Mouse (Mus musculus): ENCODE data around the gene Wfdc3. TPM values are rescaled to one million over a fixed set of nuclear protein-coding genes. Genes with fewer than 3 reads are reported as not detected.

Wfdc3 gene
- polyA plus RNA-seq, 1 experiment, result 0.41 TPM

DNA sequence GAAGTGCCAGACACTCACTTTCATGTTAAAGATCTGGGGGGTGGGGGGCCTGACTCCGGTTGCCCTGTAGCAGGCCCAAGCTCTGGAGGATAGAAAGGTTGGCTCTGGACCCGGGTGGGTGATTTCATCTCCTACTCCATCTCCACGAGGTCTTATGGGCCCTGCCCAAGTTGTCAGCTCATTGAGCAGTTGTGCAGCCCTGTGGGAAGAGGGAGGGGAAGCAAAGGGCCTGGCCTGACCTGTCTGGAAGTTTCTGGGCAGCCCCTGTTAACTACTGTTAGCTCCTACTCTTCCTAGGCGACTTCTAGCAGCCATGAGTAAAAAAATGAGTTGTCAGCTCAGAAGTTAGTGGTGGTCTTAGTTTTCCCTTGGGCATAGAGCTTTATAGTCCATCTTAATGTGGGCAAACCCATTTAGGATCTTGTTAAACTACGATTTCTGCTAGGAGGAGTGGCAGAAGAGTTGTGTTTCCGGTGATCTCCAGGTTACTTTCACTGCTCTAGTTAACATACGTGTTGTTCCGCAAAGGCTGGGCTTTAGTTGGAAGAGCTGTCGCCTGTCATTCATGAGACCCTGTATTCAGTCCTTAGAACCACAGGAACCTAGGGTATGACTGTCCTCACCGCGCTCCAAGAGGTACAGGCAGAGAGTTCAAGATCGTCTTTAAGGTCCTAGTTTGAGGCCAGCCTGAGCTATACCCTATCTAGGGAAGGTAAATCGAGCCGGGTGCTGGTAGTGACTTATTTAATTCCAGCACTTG is 27.7 kb upstream of the Wfdc3 start:
- H3K4me2 ChIP-seq (ENCODE audit: low read depth), result no peak overlapping the region
- no peak overlapping the region for H3K4me3 ChIP-seq
- H3ac ChIP-seq (ENCODE audit: control insufficient read depth, insufficient read length), result no peak overlapping the region
- peaks cover 18% of the 10 kb centered on the region for H3K79me2 ChIP-seq (ENCODE audit: control insufficient read depth, insufficient read depth)
- peaks cover 7% of the 10 kb centered on the region for H3K36me3 ChIP-seq (ENCODE audit: control insufficient read depth, insufficient read depth)
- H3K27me3 ChIP-seq (ENCODE audit: control insufficient read depth, insufficient read depth, insufficient read length), result no peaks in the 10 kb centered on the region
- TF ChIP-seq TCF3 (IDR thresholded peaks at IDR 0.05; ENCODE audit: insufficient read length, low read depth), result no peak
- peak; percentile 53 for TF ChIP-seq POLR2AphosphoS2 (IDR thresholded peaks at IDR 0.05; ENCODE audit: insufficient read length, low read depth)

DNA sequence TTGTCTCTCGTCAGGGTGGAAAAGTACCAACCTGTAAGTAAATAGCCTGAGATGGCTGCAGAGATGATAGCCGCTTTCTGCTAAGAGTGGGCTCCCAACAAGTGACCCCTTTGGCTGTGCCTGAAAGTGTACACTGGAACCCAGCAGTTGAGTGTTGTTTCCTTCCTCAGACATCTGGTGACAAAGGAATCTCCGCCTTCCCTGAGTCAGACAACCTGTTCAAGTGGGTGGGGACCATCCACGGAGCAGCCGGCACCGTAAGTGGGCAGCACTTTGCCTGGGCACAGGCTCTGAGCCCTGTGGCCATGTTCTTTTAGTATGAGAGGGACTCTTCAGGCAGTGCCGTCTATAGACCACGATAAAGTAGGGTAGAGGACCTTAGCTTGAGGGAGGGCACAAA is 25.4 kb upstream of the Wfdc3 start:
- TF ChIP-seq SRF (IDR thresholded peaks at IDR 0.05; ENCODE audit: control insufficient read depth, insufficient read length, low read depth) (no peak), POLR2AphosphoS2 (IDR thresholded peaks at IDR 0.05; ENCODE audit: insufficient read length, low read depth) (no peak)
- Histone ChIP-seq H3K36me3 (ENCODE audit: control insufficient read depth, insufficient read depth) (peaks cover 10% of the 10 kb centered on the region), H3K4me3 (peak overlapping the region; percentile 80), H3K4me2 (ENCODE audit: low read depth) (peak overlapping the region; percentile 72), H3ac (ENCODE audit: control insufficient read depth, insufficient read length) (no peak overlapping the region), H3K27me3 (ENCODE audit: control insufficient read depth, insufficient read depth, insufficient read length) (no peaks in the 10 kb centered on the region), H3K79me2 (ENCODE audit: control insufficient read depth, insufficient read depth) (peaks cover 13% of the 10 kb centered on the region)

DNA sequence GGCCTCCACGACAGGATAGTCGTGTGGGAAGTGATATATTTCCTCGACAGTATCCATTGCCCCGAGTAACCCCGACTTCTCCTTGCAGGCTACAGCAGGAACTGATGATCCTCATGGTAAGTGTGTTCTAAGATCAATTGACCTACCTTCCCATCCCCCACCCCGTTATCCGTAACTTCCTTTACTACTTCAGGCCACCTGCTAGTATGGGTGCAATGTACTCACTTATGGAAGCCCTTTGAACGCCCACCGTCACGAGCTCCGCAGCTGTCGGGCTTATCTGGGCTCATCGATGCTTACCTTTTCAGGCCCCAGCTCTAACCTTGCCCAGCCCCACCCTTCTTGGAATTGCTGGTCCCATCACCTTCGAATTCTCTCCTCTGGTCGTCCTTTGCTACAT is 24.5 kb upstream of the Wfdc3 start:
- Histone ChIP-seq H3K36me3 (ENCODE audit: control insufficient read depth, insufficient read depth) (peaks cover 14% of the 10 kb centered on the region), H3K4me3 (peak overlapping the region; percentile 80), H3ac (ENCODE audit: control insufficient read depth, insufficient read length) (peak overlapping the region; percentile 1), H3K27me3 (ENCODE audit: control insufficient read depth, insufficient read depth, insufficient read length) (no peaks in the 10 kb centered on the region), H3K4me2 (ENCODE audit: low read depth) (peak overlapping the region; percentile 72), H3K79me2 (ENCODE audit: control insufficient read depth, insufficient read depth) (peaks cover 13% of the 10 kb centered on the region)
- TF ChIP-seq POLR2A (IDR thresholded peaks at IDR 0.05; ENCODE audit: insufficient read length, low read depth) (no peak), TCF12 (IDR thresholded peaks at IDR 0.05; ENCODE audit: insufficient read depth, poor library complexity, severe bottlenecking) (no peak), MYOD1 (IDR thresholded peaks at IDR 0.05; ENCODE audit: control insufficient read depth in 1 of 3, insufficient read length in 2 of 3, low read depth in 2 of 3) (no peak), MAX (IDR thresholded peaks at IDR 0.05; ENCODE audit: low read depth) (no peak), CEBPB (IDR thresholded peaks at IDR 0.05; ENCODE audit: insufficient read depth, poor library complexity, severe bottlenecking) (no peak)

DNA sequence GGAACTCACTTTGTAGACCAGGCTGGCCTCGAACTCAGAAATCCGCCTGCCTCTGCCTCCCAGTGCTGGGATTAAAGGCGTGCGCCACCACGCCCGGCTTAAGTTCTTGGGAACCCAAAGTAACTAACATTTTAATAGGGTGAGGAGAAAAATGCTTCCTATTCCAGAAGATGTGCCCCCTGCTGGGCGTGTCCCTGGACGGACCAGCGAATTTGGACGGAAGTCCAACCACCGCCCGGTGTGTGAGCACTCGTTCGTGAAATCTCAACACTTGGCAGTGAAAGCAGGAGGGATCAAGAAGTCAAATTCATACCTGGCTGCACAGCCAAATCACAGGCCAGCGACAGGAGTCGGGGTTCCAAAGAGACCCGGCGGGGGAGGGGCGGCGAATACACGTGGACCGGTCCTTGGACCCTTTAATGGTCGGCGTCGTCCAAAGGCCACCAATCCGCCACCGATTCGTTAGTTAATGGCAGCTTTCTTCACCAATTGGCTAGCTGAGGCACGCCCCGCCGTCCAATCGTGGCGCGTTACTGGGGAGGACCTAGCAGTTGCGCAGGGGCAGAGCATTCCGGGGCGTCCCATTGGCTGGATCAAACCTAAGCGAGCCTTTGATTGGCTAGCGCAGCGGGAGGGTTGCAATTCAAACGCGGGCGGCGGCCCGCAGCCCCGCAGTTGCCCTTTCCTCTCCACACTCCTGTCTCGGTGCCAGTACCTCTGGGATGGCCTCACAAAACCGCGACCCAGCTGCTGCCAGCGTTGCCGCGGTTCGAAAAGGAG is 23.7 kb upstream of the Wfdc3 start, which contains the start of gene Ube2c:
Gene Ube2c (plus strand): TSS at position 641 of the 780 bp plus-strand sequence.
- Histone ChIP-seq H3ac (ENCODE audit: control insufficient read depth, insufficient read length) (peak within 1 kb of the TSS; percentile 1), H3K36me3 (ENCODE audit: control insufficient read depth, insufficient read depth) (peaks cover 18% of the 10 kb centered on the region), H3K27me3 (ENCODE audit: control insufficient read depth, insufficient read depth, insufficient read length) (no peaks in the 10 kb centered on the region), H3K4me2 (ENCODE audit: low read depth) (peak within 1 kb of the TSS; percentile 79), H3K4me3 (peak within 1 kb of the TSS; percentile 80), H3K79me2 (ENCODE audit: control insufficient read depth, insufficient read depth) (peaks cover 13% of the 10 kb centered on the region)
- TF ChIP-seq E2F4 (IDR thresholded peaks at IDR 0.05; ENCODE audit: insufficient read depth), result peak; percentile 97
- peak; percentile 92 for TF ChIP-seq POLR2AphosphoS2 (IDR thresholded peaks at IDR 0.05; ENCODE audit: insufficient read length, low read depth)
- peak; percentile 59 for TF ChIP-seq POLR2A (IDR thresholded peaks at IDR 0.05; ENCODE audit: insufficient read length, low read depth)
- no peak for TF ChIP-seq USF1 (IDR thresholded peaks at IDR 0.05; ENCODE audit: low read depth)
- TF ChIP-seq MYOG (IDR thresholded peaks at IDR 0.05; ENCODE audit: control insufficient read depth in 1 of 3, insufficient read depth in 1 of 3, insufficient read length in 2 of 3, low read depth in 2 of 3), result peak in 1 of 3 experiments; percentile 48
- no peak for TF ChIP-seq CEBPB (IDR thresholded peaks at IDR 0.05; ENCODE audit: insufficient read depth, poor library complexity, severe bottlenecking)
- peak in 1 of 3 experiments; percentile 17 for TF ChIP-seq MYOD1 (IDR thresholded peaks at IDR 0.05; ENCODE audit: control insufficient read depth in 1 of 3, insufficient read length in 2 of 3, low read depth in 2 of 3)
- no peak for TF ChIP-seq REST (IDR thresholded peaks at IDR 0.05; ENCODE audit: insufficient read depth, insufficient read length)
- peak; percentile 35 for TF ChIP-seq SRF (IDR thresholded peaks at IDR 0.05; ENCODE audit: control insufficient read depth, insufficient read length, low read depth)

DNA sequence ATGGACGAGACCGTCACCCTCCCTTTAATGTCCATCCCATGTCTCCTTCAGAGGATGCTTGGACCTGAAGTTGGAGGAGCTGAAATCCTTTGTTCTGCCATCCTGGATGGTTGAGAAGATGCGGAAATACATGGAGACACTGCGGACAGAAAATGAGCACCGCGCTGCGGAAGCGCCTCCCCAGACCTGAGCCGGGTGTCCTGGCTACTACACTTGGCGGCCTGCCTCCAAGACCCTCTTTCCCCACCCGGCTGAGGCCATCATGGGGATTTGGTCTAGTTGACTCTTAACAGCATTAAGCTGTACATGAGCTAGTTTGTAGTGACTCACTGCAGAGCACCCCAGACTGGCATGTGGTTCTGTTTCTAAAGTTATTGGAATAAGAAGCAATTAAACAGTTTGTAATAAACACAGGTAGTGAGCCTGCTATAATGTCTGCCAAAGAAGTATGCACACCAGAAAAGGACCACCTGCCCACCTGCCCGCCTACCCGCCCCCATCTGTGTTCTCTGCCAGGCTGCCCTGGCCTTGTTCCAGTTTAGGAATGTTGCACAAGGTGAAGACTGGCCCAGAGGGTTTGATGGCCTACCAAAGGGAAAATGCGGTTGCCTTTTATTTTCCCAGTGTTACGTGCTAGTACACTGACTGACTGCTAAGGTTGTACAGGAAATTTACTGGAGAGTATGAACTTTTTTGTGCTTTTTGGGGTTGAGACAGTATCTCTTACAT is 22.2 kb upstream of the Wfdc3 start:
- H3ac ChIP-seq (ENCODE audit: control insufficient read depth, insufficient read length), result no peak overlapping the region
- no peak overlapping the region for H3K4me3 ChIP-seq
- no peak for TF ChIP-seq REST (IDR thresholded peaks at IDR 0.05; ENCODE audit: insufficient read depth, insufficient read length)
- no peaks in the 10 kb centered on the region for H3K27me3 ChIP-seq (ENCODE audit: control insufficient read depth, insufficient read depth, insufficient read length)
- no peak overlapping the region for H3K4me2 ChIP-seq (ENCODE audit: low read depth)
- peaks cover 13% of the 10 kb centered on the region for H3K79me2 ChIP-seq (ENCODE audit: control insufficient read depth, insufficient read depth)
- H3K36me3 ChIP-seq (ENCODE audit: control insufficient read depth, insufficient read depth), result peaks cover 16% of the 10 kb centered on the region
